Mouse (Mus musculus) heart, adult 8-10 months (tissue): Measurements from ENCODE around the gene Zfp354c. TPM values are rescaled to one million over a fixed set of nuclear protein-coding genes. Genes with fewer than 3 reads are reported as not detected.

Experiments
- total RNA-seq, 4 experiments: library from RNA; stranded (reverse); gene quantifications; 2 replicates each; pipeline ENCODE4 v1.2.4; 2022

Zfp354c gene
- total RNA-seq, 4 experiments from 2014 or later: 2.3 to 3.6 (median 2.5) TPM

Other genes with a start within 250 kb of the Zfp354c start
- gene Adamts2, start 225.6 kb downstream of the Zfp354c start, total RNA-seq: 1 to 10 TPM; 6.1 to 7.1 (median 6.8) TPM
- 1 to 10 TPM; 1.2 to 2.1 (median 1.7) TPM for gene Zfp879, start 13.8 kb upstream of the Zfp354c start, total RNA-seq
- gene Grm6, start 23.0 kb upstream of the Zfp354c start, total RNA-seq: not detected
- gene Zfp454, start 59.9 kb upstream of the Zfp354c start, total RNA-seq: 1 to 10 TPM in 1 of 4 experiments, under 1 TPM in 3; 0.41 to 1.8 (median 0.85) TPM
- 1 to 10 TPM; 3.0 to 4.2 (median 3.2) TPM for gene Zfp2, start 88.4 kb upstream of the Zfp354c start, total RNA-seq
- 1 to 10 TPM; 1.2 to 2.1 (median 1.7) TPM for gene Zfp354b, start 103.9 kb upstream of the Zfp354c start, total RNA-seq
- not detected for gene 4933414I15Rik, start 116.0 kb upstream of the Zfp354c start, total RNA-seq
- gene Prop1, start 126.0 kb upstream of the Zfp354c start, total RNA-seq: not detected
- not detected for gene Olfr1378, start 138.8 kb upstream of the Zfp354c start, total RNA-seq
- gene Olfr1377, start 154.2 kb upstream of the Zfp354c start, total RNA-seq: not detected
- gene Olfr51, start 175.9 kb upstream of the Zfp354c start, total RNA-seq: not detected
- not detected for gene Olfr54, start 186.5 kb upstream of the Zfp354c start, total RNA-seq
- gene Olfr1375, start 220.4 kb upstream of the Zfp354c start, total RNA-seq: not detected
- 1 to 10 TPM; 1.5 to 2.3 (median 2.1) TPM for gene Zfp354a, start 231.5 kb upstream of the Zfp354c start, total RNA-seq